Mouse (Mus musculus): ENCODE measurements around the gene Cmas.

Cmas gene

DNA sequence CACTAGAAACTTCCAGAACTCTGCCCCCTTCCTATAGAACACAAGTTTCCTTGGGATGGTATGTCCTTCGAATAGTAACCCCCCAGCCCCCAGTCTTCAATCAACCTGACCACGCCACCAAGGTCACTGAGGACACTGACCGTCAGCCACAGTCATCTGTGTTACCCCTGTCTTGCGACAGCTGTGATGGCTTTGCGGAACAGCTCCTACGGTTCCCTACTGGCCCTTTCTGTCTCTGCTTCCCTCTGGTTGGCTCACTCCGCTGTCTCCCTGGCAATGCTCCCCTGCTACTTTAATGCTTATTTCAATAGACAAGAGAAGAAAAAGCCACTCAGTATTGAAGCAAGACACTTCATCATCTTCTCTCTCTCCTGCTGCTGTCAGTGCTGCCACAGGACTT, 37.0 kb downstream of the Cmas start:
- no peak for DNase-seq

DNA sequence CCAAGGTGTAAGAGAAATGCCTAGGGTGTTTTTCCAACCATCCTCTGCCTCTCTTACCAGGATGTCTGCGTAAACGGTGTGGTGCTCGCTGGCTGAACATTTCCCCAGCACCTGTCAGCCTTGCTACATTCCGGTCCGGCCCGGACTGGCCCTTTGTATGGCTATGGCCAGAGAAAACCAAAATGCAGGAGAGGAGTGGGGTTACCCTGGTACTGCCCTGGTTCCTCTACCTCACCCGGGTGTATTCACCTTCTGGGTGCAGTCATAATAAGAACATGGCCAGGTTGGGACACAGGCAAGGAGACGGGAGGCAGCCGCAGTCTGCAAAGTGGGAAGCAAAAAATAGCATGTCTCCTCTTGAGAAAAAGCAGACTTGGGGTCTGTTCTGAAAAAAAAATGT, 38.6 kb downstream of the Cmas start:
- no peak for DNase-seq

DNA sequence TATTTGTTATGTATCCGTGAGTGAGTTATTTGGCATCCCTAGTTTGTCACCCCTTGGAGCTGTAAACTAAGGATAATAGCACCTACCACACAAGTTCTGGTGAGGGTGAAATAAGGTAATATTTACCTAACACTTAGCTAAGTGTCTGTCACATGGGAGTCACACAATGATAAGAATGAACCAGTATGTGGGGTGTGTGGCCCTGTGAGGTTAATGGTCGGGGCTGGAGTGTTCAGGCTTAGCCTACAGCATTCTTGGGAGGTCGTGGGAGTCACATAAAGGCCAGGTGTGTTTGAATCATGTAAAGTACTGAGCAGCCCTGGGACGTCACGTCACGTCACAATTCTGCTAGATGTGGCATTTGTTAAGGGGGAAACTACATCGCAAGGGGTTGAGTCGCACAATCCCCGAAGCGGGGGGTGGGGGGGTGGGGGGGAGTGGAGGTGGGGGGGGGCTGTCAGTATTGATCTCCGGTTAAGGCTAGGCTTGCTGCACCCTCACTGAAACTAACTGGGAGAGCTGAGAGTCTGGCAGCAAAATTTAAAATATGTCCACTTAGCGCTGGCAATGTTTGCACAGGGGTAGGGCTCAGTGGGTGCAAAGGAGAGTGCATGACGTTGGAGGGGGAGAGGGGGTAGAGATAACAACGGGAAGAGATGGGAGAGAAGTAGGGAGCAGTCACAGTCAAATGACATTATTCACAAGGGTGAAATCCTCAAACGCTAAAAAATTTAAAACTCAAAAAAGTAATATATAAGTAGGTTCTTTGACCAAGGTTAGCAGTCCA, 39.4 kb downstream of the Cmas start:
- DNase-seq, result no peak

DNA sequence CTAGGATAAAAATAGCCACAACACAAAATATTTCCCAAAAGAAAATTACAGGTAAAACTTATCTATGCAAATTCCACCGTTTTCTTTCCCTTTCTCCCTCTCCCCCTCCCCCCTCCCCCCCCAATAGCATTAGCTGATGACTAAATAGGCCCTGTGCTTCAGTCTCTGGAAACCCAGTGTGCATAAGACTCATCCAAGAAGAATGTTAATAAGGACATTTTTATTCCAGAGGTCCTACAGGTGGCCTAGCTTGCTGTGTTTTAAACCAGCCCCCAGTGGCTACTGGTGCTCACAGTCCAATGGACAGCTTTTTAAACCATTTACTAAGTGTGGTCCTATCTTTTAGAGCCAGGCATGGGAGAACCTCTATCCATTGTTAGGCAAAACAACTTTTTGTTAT, 41.5 kb downstream of the Cmas start:
- DNase-seq, result no peak

DNA sequence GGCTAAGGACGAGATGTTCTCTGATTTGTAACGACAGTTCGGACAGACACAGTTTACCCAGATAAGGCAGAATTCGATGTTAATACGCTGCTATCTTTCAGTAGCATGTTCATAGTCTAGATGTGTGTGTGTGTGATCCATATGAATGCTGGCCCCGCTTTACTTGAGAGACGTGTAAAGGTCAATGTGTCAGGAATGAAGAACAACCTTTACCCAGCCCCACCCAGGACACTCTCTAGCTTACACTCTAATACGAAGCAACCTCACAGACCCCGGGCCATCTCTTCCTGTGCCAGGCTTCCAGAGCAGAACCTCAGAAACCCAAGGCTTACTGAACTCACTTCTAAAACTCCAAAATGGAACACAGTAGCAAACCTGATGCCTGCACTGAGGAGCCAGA, 42.4 kb downstream of the Cmas start:
- no peak for DNase-seq

DNA sequence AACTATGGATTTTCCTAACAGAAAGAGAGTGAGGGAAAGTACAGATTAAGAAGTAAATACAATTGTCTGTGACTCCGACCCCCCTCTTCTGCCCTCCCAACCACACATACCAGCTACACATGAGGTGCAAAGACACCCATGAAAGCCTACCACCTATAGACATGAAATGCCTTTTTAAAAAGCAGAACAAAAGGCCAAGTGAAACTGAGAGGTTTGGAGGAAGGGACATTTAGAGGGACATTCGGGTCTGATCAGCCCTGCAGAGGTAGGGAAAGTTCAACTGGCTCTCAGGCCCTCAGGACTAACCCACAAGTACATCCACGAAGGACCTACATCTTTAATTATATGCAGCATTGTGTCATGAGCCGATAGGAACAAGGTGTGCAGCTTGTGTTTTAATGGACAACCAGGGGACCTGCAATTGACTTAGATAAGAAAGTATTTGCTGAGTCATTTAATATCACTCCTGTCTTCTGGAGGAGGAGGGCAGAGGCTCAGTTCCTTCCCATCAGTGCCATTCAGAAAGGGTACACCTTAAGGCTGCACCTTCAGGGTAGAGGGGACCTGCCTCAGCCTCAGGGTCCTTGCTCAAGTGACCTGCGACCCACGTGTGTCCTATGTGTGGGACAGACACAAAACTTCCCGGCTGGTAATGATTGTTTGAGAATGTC, 43.4 kb downstream of the Cmas start:
- DNase-seq, result no peak

GRCm38 (mm10) chr6:142801687-142802086, 45.2 kb downstream of the Cmas start:
- no peak for DNase-seq

DNA sequence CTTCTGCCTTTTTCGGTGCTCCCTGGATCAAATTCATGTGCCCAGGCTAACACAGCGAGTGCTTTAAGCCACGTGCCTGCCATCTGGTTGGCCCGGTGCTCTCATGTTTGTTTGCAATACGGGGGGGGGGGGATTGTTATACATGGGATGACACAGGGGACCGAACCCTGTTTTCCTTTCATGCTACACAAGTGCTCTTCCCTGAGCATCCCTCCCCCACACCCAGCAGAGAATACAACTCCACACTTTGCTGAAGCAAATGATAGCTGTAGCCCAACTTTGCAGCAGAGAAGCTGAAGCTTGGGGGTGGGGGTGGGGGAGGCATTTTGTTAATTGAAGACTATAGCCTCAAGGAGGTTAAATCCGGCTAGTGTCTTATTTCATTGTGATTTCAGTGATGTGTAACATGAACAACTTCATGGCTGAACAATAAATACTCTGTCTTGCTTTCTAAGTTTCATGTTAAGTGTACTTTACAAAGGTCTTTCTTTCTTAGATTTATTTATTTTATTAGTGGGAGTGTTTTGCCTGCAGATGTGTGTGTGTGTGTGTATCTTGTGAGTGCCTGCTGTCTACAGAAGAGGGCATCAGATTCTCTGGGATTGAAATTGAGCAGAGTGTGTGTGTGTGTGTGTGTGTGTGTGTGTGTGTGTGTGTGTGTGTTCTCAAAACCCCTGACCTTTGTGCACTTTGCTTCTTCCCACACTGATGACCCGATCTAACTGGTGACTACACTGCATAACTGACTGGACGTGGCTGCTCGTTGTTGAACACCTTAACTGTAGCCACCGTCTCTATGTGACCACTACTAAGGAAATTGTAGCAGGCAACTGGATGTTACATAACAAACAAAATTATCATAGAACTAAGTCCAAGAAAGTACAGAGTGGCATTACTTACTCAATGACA, 46.4 kb downstream of the Cmas start:
- no peak for DNase-seq

DNA sequence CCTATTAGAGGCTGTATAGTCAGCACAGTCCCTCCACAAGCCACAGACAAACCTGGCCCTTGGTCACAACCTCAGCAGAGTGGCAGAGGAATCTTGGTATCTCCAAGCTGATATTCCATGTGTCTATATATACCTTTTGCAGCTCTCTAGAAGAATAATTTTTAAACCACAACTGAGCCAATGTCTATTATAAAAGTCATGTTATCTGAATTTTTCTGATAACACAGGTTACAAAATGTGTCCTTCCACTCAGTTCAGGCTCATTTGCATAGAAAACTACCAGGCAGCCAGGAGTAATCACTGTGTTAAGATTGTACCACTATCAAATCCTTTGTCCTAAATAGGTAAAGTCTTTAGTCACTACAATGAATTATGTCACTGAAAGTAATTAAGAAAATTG, 47.9 kb downstream of the Cmas start, which contains the start of gene Sult6b2:
Gene Sult6b2 (minus strand): TSS at position 101 of the 400 bp plus-strand sequence.
- DNase-seq, result no peak

DNA sequence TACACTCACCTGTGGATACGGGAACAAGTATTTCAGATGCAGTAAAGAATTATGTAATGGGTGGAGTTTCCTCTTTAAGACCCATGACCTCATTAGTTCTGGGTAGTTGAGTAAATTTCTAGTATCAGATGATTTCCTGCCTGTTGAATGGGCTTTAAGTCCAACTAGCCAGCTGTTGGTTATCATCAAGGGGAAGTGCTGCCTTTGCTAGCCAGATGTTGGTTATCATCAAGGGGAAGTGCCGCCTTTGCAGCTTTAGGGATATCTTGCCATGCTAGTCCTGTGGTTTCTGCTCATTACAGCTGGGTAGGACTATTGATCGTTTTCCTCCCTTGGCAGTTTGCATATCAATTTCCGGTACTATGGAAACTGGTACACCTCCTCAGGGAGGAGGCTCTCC, 49.8 kb downstream of the Cmas start:
- DNase-seq, result no peak

DNA sequence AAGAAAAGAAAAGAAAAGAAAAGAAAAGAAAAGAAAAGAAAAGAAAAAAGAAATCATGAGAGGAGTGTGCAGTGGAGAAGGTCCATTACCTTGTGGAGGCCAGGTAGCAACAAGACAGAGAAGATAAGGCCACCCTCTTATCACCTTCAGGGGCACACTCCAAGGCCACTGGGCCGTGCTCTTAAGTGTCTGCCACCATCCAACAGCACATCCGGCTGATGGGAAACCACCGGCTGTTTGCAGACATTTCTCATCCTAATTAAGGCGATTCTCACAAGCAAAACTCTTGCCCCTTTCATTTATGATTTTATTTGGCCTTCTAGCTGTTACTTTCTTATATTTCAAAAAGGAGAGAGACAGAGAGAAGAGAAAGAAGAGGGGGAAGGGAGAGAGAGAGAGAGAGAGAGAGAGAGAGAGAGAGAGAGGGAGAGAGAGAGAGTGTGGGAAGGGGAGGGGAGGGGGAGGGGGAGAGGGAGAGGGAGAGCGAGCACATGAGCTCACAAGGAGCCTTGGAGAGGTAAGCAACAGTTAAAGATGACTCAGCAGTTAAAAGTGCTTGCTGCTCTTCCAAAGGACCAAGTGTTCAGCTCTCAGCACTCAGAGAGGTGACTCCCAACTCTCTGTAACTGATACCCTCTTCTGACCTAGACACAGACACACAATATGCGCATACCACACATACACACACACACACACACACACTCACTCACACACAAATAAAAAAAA, 53.0 kb downstream of the Cmas start:
- DNase-seq, result no peak

DNA sequence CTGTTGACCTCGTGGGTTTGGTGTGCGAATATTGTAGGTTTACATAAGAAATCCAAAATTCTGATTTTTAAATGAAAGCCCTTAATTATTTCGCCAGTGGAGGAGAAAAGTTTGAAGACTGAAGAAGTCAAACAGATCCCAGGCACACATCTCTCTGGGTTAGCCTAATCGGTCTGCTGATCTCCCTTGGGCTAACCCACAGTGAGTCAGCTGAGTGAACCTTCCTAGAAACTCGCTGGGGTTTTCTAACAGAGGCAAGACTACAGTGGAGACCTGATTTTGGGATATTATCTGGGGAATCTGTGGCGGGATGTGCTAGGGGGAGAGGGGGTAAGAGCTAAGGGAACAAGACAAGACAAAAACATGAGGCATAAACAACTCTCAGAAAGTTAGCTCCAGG, 53.8 kb downstream of the Cmas start:
- no peak for DNase-seq

GRCm38 (mm10) chr6:142812969-142813368, 56.5 kb downstream of the Cmas start:
- no peak for DNase-seq

DNA sequence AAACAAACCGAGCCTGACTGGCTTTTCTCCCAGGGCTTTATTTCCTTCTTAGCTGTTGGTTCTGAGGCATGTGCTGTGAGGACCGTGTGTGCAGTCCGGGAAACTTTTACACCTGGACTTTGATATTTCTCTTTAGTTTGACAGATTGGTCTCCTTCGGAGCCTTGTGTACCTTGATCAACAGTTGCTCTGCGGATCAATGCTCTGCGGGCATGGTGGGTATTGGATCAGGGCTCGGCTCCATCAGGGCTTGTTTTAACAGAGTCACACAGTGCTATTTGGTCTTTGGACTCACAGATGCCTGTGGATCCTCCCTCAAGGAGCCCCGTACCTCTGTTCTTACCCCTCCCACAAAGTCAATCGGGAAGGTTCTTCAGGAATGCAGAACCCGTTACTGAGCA, 57.5 kb downstream of the Cmas start:
- peak; percentile 42 to 49 for DNase-seq

DNA sequence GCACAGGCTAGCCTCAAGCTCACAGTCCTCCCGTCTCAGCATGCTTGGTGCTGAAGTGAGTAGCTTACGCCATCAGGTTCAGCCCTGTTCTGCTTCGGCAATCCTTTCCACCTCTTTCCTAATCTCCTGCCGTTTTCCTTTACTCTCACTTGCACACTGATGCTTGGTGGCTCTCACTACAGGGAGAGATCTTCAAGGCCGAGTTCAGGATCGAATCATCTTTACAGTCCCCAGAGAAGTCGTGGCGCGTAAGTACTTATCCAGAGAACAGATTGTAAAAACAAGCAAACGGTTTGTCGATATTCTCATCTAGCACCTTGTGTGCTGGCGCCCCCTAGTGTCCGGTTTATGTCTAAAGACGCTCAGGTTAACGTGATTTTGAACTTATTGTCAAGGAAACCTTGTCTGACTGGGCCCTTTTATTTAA, 58.0 kb downstream of the Cmas start:
- DNase-seq, result peak; percentile 89 to 96

DNA sequence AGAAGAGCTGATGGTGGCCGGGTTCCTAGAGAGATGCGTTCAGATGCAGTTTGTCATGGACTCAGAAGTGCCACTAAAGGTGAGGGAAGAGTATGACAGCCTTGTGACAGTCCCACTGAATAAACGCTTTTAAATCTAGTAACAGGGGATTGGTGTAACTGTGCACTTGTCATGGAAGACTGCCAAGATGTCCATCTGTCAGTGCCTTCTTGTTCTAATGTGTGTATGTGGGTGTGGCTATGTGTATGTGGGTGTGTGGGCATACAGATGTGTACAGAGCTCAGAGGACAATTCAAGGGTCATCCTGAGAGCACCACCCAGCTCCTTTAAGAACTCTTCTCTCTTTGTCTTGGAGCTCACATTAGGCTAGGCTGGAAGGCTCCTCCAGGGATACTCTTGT, 59.0 kb downstream of the Cmas start:
- DNase-seq, result no peak

DNA sequence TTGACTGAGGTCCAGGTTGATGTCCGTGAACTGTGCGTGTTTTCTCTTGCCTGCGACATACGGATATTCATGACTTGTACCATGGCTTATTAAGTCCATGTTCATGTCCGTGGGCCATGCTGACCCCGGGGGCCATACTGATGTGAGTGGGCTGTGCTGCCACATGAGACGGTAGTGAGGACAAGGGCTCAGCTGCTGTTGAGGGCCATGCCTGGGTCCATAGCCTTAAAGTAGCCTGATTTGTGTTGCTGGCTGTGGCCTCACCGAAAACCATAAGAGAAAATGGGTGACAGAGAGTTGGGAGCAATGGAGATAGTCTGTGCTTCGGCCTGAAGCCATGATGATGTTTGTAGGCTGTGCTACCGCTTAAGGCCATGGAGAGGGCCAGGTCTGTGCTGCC, 61.8 kb downstream of the Cmas start:
- DNase-seq, result no peak

- no peak for DNase-seq
These were observed 66.7 kb downstream of the Cmas start for GRCm38 (mm10) chr6:142823008-142823787.

All from kidney, postnatal 36 days (tissue).